Mouse (Mus musculus) thymus, adult 2 months (tissue): Measurements from ENCODE around the gene Fry. TPM values are rescaled to one million over a fixed set of nuclear protein-coding genes. Genes with fewer than 3 reads are reported as not detected.

Experiments used
- DNase-seq: peaks from one replicate; pipeline ENCODE4 v3.0.0; 2021
- H3K27ac ChIP-seq: fragments of 200-500 bp; 2 replicates; pipeline ENCODE4 v1.5.1; 2012; ENCODE audit warnings: low read length, control low read depth; ENCODE audit not compliant: control insufficient read depth, insufficient read depth
- H3K27me3 ChIP-seq: fragments of 200-500 bp; 2 replicates; pipeline ENCODE4 v1.6.1; 2012; ENCODE audit warnings: mild to moderate bottlenecking, low read length, moderate library complexity, mixed read lengths; ENCODE audit not compliant: control insufficient read depth, insufficient read depth
- H3K36me3 ChIP-seq: fragments of 200-500 bp; 2 replicates; pipeline ENCODE4 v1.6.1; 2012; ENCODE audit warnings: mild to moderate bottlenecking, low read length, moderate library complexity; ENCODE audit not compliant: control insufficient read depth, insufficient read depth
- H3K4me1 ChIP-seq: fragments of 200-500 bp; replicated peaks from 2 replicates; pipeline ENCODE4 v1.6.1; 2012; ENCODE audit warnings: low read length; ENCODE audit not compliant: control insufficient read depth, insufficient read depth
- H3K4me3 ChIP-seq: fragments of 200-500 bp; 2 replicates; pipeline ENCODE4 v1.5.1; 2012; ENCODE audit warnings: mild to moderate bottlenecking, low read length, control low read depth, moderate library complexity; ENCODE audit not compliant: control insufficient read depth, insufficient read depth
- CTCF ChIP-seq: fragments of 200-500 bp; IDR thresholded peaks from 2 replicates; pipeline ENCODE4 v1.5.1; 2012; ENCODE audit warnings: mild to moderate bottlenecking, control low read depth, low read length, moderate library complexity, borderline replicate concordance; ENCODE audit not compliant: control insufficient read depth, poor library complexity, insufficient read depth; ENCODE audit errors: extremely low read depth
- POLR2A ChIP-seq: fragments of 200-500 bp; IDR thresholded peaks from 2 replicates; pipeline ENCODE4 v1.6.1; 2012; ENCODE audit warnings: mild to moderate bottlenecking, low read length, control low read depth, moderate library complexity; ENCODE audit not compliant: control insufficient read depth, poor library complexity, insufficient read depth; ENCODE audit errors: extremely low read depth
- WGBS: fragments of 180-500 bp; shearing (Covaris S2); methylation state at CpG from one replicate; pipeline ENCODE4 v1.1.7; 2018; 5-methylcytosine and 5-hydroxymethylcytosine counted together
- polyA plus RNA-seq: library from polyadenylated mRNA; depleted of rRNA; stranded (reverse); fragments of >200 nt; gene quantifications from 2 replicates; pipeline ENCODE4 v1.2.3, GENCODE M21; 2012

The Fry gene
- polyA plus RNA-seq, 1 experiment: 9.8 TPM

DNA sequence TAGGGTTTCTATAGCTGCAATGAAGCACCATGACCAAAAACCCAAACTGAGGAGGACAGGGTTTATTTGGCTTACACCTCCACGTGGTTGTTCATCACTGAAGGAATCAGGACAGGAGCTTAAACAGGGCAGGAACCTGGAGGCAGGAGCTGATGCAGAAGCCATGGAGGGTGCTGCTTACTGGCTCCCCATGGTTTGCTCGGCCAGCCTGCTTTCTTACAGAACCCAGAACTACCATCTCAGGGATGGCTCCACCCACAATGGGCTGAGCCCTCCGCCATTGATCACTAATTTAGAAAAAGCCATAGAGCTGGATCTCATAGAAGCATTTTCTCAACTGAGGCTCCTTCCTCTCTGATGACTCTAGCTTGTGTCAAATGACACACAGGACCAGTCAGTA is 346.3 kb downstream of the Fry start:
- 71% methylated on average over 3 of the region's 3 CpGs for WGBS
- Histone ChIP-seq H3K27me3 (no peaks in the 10 kb centered on the region), H3K27ac (no peak overlapping the region), H3K36me3 (no peaks in the 10 kb centered on the region), H3K4me3 (no peak overlapping the region), H3K4me1 (0 out of 2 replicates have a peak, but pooled peaks cover 2% of the 10 kb centered on the region)
- no peak for DNase-seq
- TF ChIP-seq POLR2A (no peak), CTCF (no peak)

DNA sequence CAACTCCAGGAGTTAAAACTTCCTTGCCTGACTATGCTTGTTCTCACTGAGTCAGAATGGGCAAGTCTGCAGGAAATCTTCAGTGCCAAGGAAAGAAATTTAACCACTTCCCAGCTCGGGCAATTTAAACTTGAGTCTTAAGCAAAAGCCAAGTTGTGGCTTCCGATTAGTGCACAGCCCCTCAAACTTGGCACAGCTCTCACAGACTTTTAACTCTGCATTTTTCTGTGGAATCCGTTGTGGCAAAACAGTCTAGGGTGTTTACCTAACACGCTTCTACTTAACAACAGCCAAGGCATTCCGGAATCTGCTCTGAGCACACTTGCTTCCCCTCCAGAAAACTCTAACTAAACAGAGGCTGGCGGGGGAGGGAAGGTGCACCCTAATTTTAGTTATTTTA is 346.8 kb downstream of the Fry start:
- H3K4me1 ChIP-seq: 0 out of 2 replicates have a peak, but pooled peaks cover 2% of the 10 kb centered on the region
- TF ChIP-seq CTCF (no peak), POLR2A (no peak)
- H3K27ac ChIP-seq: no peak overlapping the region
- WGBS: 34% methylated on average over 6 of the region's 6 CpGs
- no peaks in the 10 kb centered on the region for H3K36me3 ChIP-seq
- no peak for DNase-seq
- no peaks in the 10 kb centered on the region for H3K27me3 ChIP-seq
- no peak overlapping the region for H3K4me3 ChIP-seq

DNA sequence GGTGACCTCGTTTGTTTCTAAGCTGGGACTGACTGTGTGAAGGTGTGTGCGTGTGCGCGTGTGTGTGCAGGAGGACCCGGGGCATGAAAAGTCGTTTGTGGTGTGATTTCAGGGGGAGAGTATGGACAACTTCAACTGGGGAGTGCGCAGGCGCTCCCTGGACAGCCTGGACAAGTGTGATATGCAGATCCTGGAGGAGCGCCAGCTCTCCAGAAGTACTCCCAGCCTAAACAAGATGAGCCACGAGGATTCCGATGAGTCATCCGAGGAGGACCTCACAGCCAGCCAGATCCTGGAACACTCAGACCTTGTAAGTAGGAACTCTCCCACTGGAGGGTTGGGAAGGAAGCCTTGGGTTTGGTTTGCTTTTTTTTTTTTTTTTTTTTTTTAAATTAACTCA is 347.7 kb downstream of the Fry start:
- H3K27me3 ChIP-seq: no peaks in the 10 kb centered on the region
- 76% methylated on average over 12 of the region's 12 CpGs for WGBS
- H3K4me3 ChIP-seq: no peak overlapping the region
- DNase-seq: no peak
- TF ChIP-seq CTCF (no peak), POLR2A (no peak)
- 0 out of 2 replicates have a peak, but pooled peaks cover 2% of the 10 kb centered on the region for H3K4me1 ChIP-seq
- no peak overlapping the region for H3K27ac ChIP-seq
- H3K36me3 ChIP-seq: no peaks in the 10 kb centered on the region

- Histone ChIP-seq H3K4me1 (0 out of 2 replicates have a peak, but pooled peaks cover 2% of the 10 kb centered on the region), H3K27ac (no peak overlapping the region), H3K36me3 (no peaks in the 10 kb centered on the region), H3K27me3 (no peaks in the 10 kb centered on the region), H3K4me3 (no peak overlapping the region)
- no peak for DNase-seq
- TF ChIP-seq CTCF: no peak
- TF ChIP-seq POLR2A: no peak
- 12% methylated on average over 6 of the region's 6 CpGs for WGBS
Measured at GRCm38 (mm10) chr5:150468431-150468830, 350.0 kb downstream of the Fry start.

- no peak overlapping the region for H3K27ac ChIP-seq
- H3K36me3 ChIP-seq: no peaks in the 10 kb centered on the region
- no peak for DNase-seq
- no peaks in the 10 kb centered on the region for H3K27me3 ChIP-seq
- TF ChIP-seq CTCF (no peak), POLR2A (no peak)
- 96% methylated on average over 4 of the region's 4 CpGs for WGBS
- no peak overlapping the region for H3K4me3 ChIP-seq
- no peaks in the 10 kb centered on the region for H3K4me1 ChIP-seq
Measured at GRCm38 (mm10) chr5:150477364-150477763, 358.9 kb downstream of the Fry start.

GRCm38 (mm10) chr5:150478612-150479011 is 360.2 kb downstream of the Fry start:
- TF ChIP-seq POLR2A (no peak), CTCF (no peak)
- H3K4me3 ChIP-seq: no peak overlapping the region
- no peaks in the 10 kb centered on the region for H3K27me3 ChIP-seq
- H3K4me1 ChIP-seq: no peaks in the 10 kb centered on the region
- DNase-seq: no peak
- WGBS: 71% methylated on average over 4 of the region's 4 CpGs
- no peak overlapping the region for H3K27ac ChIP-seq
- H3K36me3 ChIP-seq: no peaks in the 10 kb centered on the region

DNA sequence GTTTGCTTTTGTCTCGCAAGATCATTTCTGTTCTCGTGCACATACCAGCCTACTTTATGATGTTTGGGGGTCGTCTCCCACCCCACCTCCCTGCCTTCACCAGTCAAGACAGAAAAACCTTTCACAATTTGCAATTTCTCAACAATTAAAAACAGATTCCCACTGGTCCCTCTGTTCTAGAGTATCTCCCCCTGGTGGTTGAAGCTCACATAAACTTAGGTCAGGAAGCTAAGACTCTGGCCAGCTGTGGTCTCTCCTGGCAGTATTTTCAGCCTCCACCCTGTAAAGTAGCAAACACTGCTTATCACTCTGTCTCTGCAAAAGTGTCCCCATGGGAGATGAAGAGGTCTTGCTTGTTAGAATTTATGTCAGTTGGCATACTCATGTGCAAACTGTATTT is 366.8 kb downstream of the Fry start:
- TF ChIP-seq POLR2A (no peak), CTCF (no peak)
- H3K36me3 ChIP-seq: no peaks in the 10 kb centered on the region
- H3K4me1 ChIP-seq: no peaks in the 10 kb centered on the region
- WGBS: 82% methylated on average over 3 of the region's 3 CpGs
- no peaks in the 10 kb centered on the region for H3K27me3 ChIP-seq
- no peak overlapping the region for H3K27ac ChIP-seq
- DNase-seq: peak; percentile 9
- no peak overlapping the region for H3K4me3 ChIP-seq
